Mouse (Mus musculus) right cerebral cortex, postnatal 4 days (tissue): ENCODE results near the gene Rpl26.
"Not testable (repeated sequence)": the region's sequence is repeated elsewhere in the genome, so short reads cannot be mapped to it uniquely, and the experiment has no call there.

Experiments
- DNase-seq: peaks from one replicate; pipeline ENCODE4 v3.0.0-alpha.2; 2022

The Rpl26 gene

GRCm38 (mm10) chr11:68924749-68925148, 23.4 kb downstream of the Rpl26 start:
- DNase-seq = no peak

- no peak for DNase-seq
Observed at GRCm38 (mm10) chr11:68926981-68927380, 25.6 kb downstream of the Rpl26 start, which contains the start of gene Odf4. TSS of gene Odf4 (minus strand) at chr11:68927081.

- no peak for DNase-seq
Observed at GRCm38 (mm10) chr11:68929947-68930346, 28.6 kb downstream of the Rpl26 start.

GRCm38 (mm10) chr11:68933885-68934507, 32.6 kb downstream of the Rpl26 start:
- DNase-seq = no peak

GRCm38 (mm10) chr11:68936951-68937350, 35.6 kb downstream of the Rpl26 start:
- not testable (repeated sequence) for DNase-seq

- DNase-seq = peak; percentile 72
Observed at GRCm38 (mm10) chr11:68939451-68940304, 38.3 kb downstream of the Rpl26 start.

- no peak for DNase-seq
Observed at GRCm38 (mm10) chr11:68940516-68940915, 39.1 kb downstream of the Rpl26 start.

- no peak for DNase-seq
Observed at GRCm38 (mm10) chr11:68942731-68943130, 41.3 kb downstream of the Rpl26 start.

GRCm38 (mm10) chr11:68945245-68945644, 43.9 kb downstream of the Rpl26 start:
- DNase-seq = no peak

- DNase-seq = no peak
Observed at GRCm38 (mm10) chr11:68946001-68946400, 44.6 kb downstream of the Rpl26 start.

- peak; percentile 30 for DNase-seq
Observed at GRCm38 (mm10) chr11:68946806-68947440, 45.5 kb downstream of the Rpl26 start.

GRCm38 (mm10) chr11:68947542-68947993, 46.2 kb downstream of the Rpl26 start:
- DNase-seq = peak; percentile 32

- DNase-seq = no peak
Observed at GRCm38 (mm10) chr11:68953903-68954302, 52.5 kb downstream of the Rpl26 start.

- no peak for DNase-seq
Observed at GRCm38 (mm10) chr11:68954408-68954807, 53.0 kb downstream of the Rpl26 start.

GRCm38 (mm10) chr11:68955473-68955872, 54.1 kb downstream of the Rpl26 start:
- DNase-seq = no peak

GRCm38 (mm10) chr11:68956107-68956506, 54.7 kb downstream of the Rpl26 start:
- no peak for DNase-seq
